Mouse (Mus musculus): Measurements from ENCODE around the gene Brf1.

The Brf1 gene

GRCm38 (mm10) chr12:113017429-113017984 lies 17.0 kb upstream of the Brf1 start:
- no peak for DNase-seq (ENCODE audit: low read depth)

GRCm38 (mm10) chr12:113016976-113017375 lies 16.5 kb upstream of the Brf1 start:
- no peak for DNase-seq (ENCODE audit: low read depth)

GRCm38 (mm10) chr12:113015956-113016355 lies 15.5 kb upstream of the Brf1 start:
- no peak for DNase-seq (ENCODE audit: low read depth)

- DNase-seq (ENCODE audit: low read depth), result peak; percentile 63
Observed at GRCm38 (mm10) chr12:113014561-113015556, 14.4 kb upstream of the Brf1 start.

- peak; percentile 91 for DNase-seq (ENCODE audit: low read depth)
Observed at GRCm38 (mm10) chr12:113013604-113014558, 13.4 kb upstream of the Brf1 start, which contains the start of gene Pacs2. Pacs2 (plus strand) TSS chr12:113014508.

GRCm38 (mm10) chr12:113013021-113013491 lies 12.6 kb upstream of the Brf1 start:
- no peak for DNase-seq (ENCODE audit: low read depth)

GRCm38 (mm10) chr12:113012443-113012842 lies 11.9 kb upstream of the Brf1 start:
- no peak for DNase-seq (ENCODE audit: low read depth)

GRCm38 (mm10) chr12:113011702-113012360 lies 11.3 kb upstream of the Brf1 start:
- DNase-seq (ENCODE audit: low read depth), result no peak

GRCm38 (mm10) chr12:113004993-113005392 lies 4.5 kb upstream of the Brf1 start:
- peak; percentile 89 for DNase-seq (ENCODE audit: low read depth)

- no peak for DNase-seq (ENCODE audit: low read depth)
Observed at GRCm38 (mm10) chr12:113004011-113004410, 3.5 kb upstream of the Brf1 start.

GRCm38 (mm10) chr12:113002667-113003066 lies 2.2 kb upstream of the Brf1 start:
- DNase-seq (ENCODE audit: low read depth), result peak; percentile 57

- DNase-seq (ENCODE audit: low read depth), result no peak
Observed at GRCm38 (mm10) chr12:113001133-113001474, 600 bp upstream of the Brf1 start.

GRCm38 (mm10) chr12:112999569-113000293 lies 773 bp downstream of the Brf1 start:
- DNase-seq (ENCODE audit: low read depth), result peak; percentile 34

- no peak for DNase-seq (ENCODE audit: low read depth)
Observed at GRCm38 (mm10) chr12:112994153-112994552, 6.4 kb downstream of the Brf1 start.

- no peak for DNase-seq (ENCODE audit: low read depth)
Observed at GRCm38 (mm10) chr12:112991444-112991843, 9.1 kb downstream of the Brf1 start.

- no peak for DNase-seq (ENCODE audit: low read depth)
Observed at GRCm38 (mm10) chr12:112990706-112991405, 9.6 kb downstream of the Brf1 start.

GRCm38 (mm10) chr12:112987877-112988276 lies 12.6 kb downstream of the Brf1 start:
- peak; percentile 69 for DNase-seq (ENCODE audit: low read depth)

GRCm38 (mm10) chr12:112985346-112985745 lies 15.2 kb downstream of the Brf1 start:
- DNase-seq (ENCODE audit: low read depth), result peak; percentile 62

GRCm38 (mm10) chr12:112982031-112982430 lies 18.5 kb downstream of the Brf1 start:
- no peak for DNase-seq (ENCODE audit: low read depth)

- DNase-seq (ENCODE audit: low read depth), result peak; percentile 40
Observed at GRCm38 (mm10) chr12:112977156-112977555, 23.3 kb downstream of the Brf1 start.

All from naive thymus-derived CD4-positive, alpha-beta T cell, adult 2 months (primary cell).